ENCODE assay signal across 23 mouse cellular contexts in genomic region chr13:45743848-45744247, GRCm38 (mm10).
DNase-seq lines count a peak whose midpoint lies in the region; ATAC-seq and TF ChIP-seq lines count a peak whose summit lies in the region.
"Had no signal": no experiment of that assay in that cellular context is flagged by ENCODE, and none has a peak within 500 bp of the region (broad histone marks: within the 10 kb centered on the region; RNA-seq: fewer than 3 reads in every experiment).

No protein-coding gene starts in this region.

- 64% methylated on average over 7 of the region's 7 CpGs for WGBS in forebrain, embryonic 14.5 days
- WGBS in forebrain, embryonic 13.5 days: 68% methylated on average over 7 of the region's 7 CpGs
- WGBS in hindbrain, embryonic 12.5 days: 35% methylated on average over 7 of the region's 7 CpGs
- WGBS in hindbrain, postnatal 0 days: 47% methylated on average over 7 of the region's 7 CpGs
- WGBS in midbrain, embryonic 12.5 days: 57% methylated on average over 7 of the region's 7 CpGs

- no peak overlapping the region for H3K9ac ChIP-seq in forebrain, embryonic 14.5 days (ENCODE audit: low read length)
- no peak overlapping the region for H3K9ac ChIP-seq in forebrain, embryonic 13.5 days
- no peak overlapping the region for H3K9ac ChIP-seq in hindbrain, embryonic 12.5 days
- no peak overlapping the region for H3K9ac ChIP-seq in hindbrain, postnatal 0 days (replicated peaks; ENCODE audit: low read length)
- no peak overlapping the region for H3K9ac ChIP-seq in midbrain, embryonic 12.5 days (replicated peaks)
- H3K9ac ChIP-seq: limb, embryonic 15.5 days; liver, embryonic 14.5 days; lung, embryonic 15.5 days had no signal

- no peaks in the 10 kb centered on the region for H3K27me3 ChIP-seq in forebrain, embryonic 14.5 days (replicated peaks; ENCODE audit: control insufficient read depth, insufficient read depth, low read length)
- H3K27me3 ChIP-seq in forebrain, embryonic 13.5 days: no peaks in the 10 kb centered on the region
- H3K27me3 ChIP-seq in hindbrain, embryonic 12.5 days: no peaks in the 10 kb centered on the region
- no peaks in the 10 kb centered on the region for H3K27me3 ChIP-seq in hindbrain, postnatal 0 days (ENCODE audit: insufficient read depth, low read length)
- H3K27me3 ChIP-seq in midbrain, embryonic 12.5 days: no peaks in the 10 kb centered on the region
- H3K27me3 ChIP-seq: limb, embryonic 15.5 days; lung, embryonic 15.5 days had no signal

- no peaks in the 10 kb centered on the region for H3K36me3 ChIP-seq in forebrain, embryonic 14.5 days (ENCODE audit: control insufficient read depth, insufficient read depth, low read length)
- H3K36me3 ChIP-seq in forebrain, embryonic 13.5 days (ENCODE audit: poor library complexity, severe bottlenecking): no peaks in the 10 kb centered on the region
- no peaks in the 10 kb centered on the region for H3K36me3 ChIP-seq in hindbrain, embryonic 12.5 days
- H3K36me3 ChIP-seq in hindbrain, postnatal 0 days (ENCODE audit: insufficient read depth, low read length): no peaks in the 10 kb centered on the region
- H3K36me3 ChIP-seq in midbrain, embryonic 12.5 days: no peaks in the 10 kb centered on the region
- H3K36me3 ChIP-seq: limb, embryonic 15.5 days; lung, embryonic 15.5 days had no signal

- no peak for TF ChIP-seq CTCF in hindbrain, postnatal 0 days (IDR thresholded peaks at IDR 0.05; ENCODE audit: low read depth)

- H3K4me2 ChIP-seq in forebrain, embryonic 14.5 days (ENCODE audit: low read length): no peak overlapping the region
- no peak overlapping the region for H3K4me2 ChIP-seq in forebrain, embryonic 13.5 days
- H3K4me2 ChIP-seq in hindbrain, embryonic 12.5 days (replicated peaks): no peak overlapping the region
- no peak overlapping the region for H3K4me2 ChIP-seq in hindbrain, postnatal 0 days (ENCODE audit: low read depth, low read length)
- H3K4me2 ChIP-seq in midbrain, embryonic 12.5 days (replicated peaks): no peak overlapping the region
- H3K4me2 ChIP-seq: limb, embryonic 15.5 days; lung, embryonic 15.5 days had no signal

- H3K4me1 ChIP-seq in forebrain, embryonic 14.5 days (ENCODE audit: control insufficient read depth, insufficient read depth, low read length): no peaks in the 10 kb centered on the region
- H3K4me1 ChIP-seq in forebrain, embryonic 13.5 days: peaks cover 7% of the 10 kb centered on the region; the same call in 1 of the 2 replicates
- H3K4me1 ChIP-seq in hindbrain, embryonic 12.5 days: peaks cover 15% of the 10 kb centered on the region; the same call in 1 of the 2 replicates
- H3K4me1 ChIP-seq in hindbrain, postnatal 0 days (ENCODE audit: insufficient read depth, low read length): no peaks in the 10 kb centered on the region
- peaks cover 11% of the 10 kb centered on the region; the same call in 1 of the 2 replicates for H3K4me1 ChIP-seq in midbrain, embryonic 12.5 days

- DNase-seq in forebrain, embryonic 14.5 days (ENCODE audit: low spot score): peak; percentile 34
- no peak for DNase-seq in hindbrain, postnatal 0 days (ENCODE audit: low spot score)
- DNase-seq in R1 (ENCODE audit: low read depth, low spot score) (peak; percentile 34), MN1 (ENCODE audit: low spot score) (no peak)
- DNase-seq: adrenal gland, postnatal 25 days; cerebellum, adult 11-12 months; cerebellum, postnatal 14 days; gastrocnemius, postnatal 25 days; heart, adult 2 months; kidney, adult 2 months; layer of hippocampus, adult 9-11 months; left cerebral cortex, postnatal 4 days; lung, postnatal 4 days; right cerebral cortex, postnatal 25 days; thymus, postnatal 36 days had no signal

- no peaks in the 10 kb centered on the region for H3K9me3 ChIP-seq in forebrain, embryonic 14.5 days (replicated peaks; ENCODE audit: control insufficient read depth, low read length)
- H3K9me3 ChIP-seq in forebrain, embryonic 13.5 days (replicated peaks): no peaks in the 10 kb centered on the region
- no peaks in the 10 kb centered on the region for H3K9me3 ChIP-seq in hindbrain, embryonic 12.5 days (replicated peaks)
- H3K9me3 ChIP-seq in hindbrain, postnatal 0 days (ENCODE audit: low read length): no peaks in the 10 kb centered on the region
- H3K9me3 ChIP-seq in midbrain, embryonic 12.5 days: no peaks in the 10 kb centered on the region
- H3K9me3 ChIP-seq: limb, embryonic 15.5 days; lung, embryonic 15.5 days had no signal

- ATAC-seq in forebrain, embryonic 14.5 days: no peak; the same call in 1 of the 2 replicates
- ATAC-seq in forebrain, embryonic 13.5 days: no peak
- ATAC-seq in hindbrain, embryonic 12.5 days (ENCODE audit: low FRiP score): peak; percentile 22; the same call in 1 of the 2 replicates
- no peak for ATAC-seq in hindbrain, postnatal 0 days
- 0 out of 2 replicates have a peak, but pooled peaks have one; percentile 23 for ATAC-seq in midbrain, embryonic 12.5 days (ENCODE audit: low FRiP score, low read depth)
- no peak for ATAC-seq in inflammation-experienced regulatory T-cells, adult 6 months

- H3K4me3 ChIP-seq in forebrain, embryonic 14.5 days (ENCODE audit: low read depth, low read length): no peak overlapping the region
- H3K4me3 ChIP-seq in forebrain, embryonic 13.5 days: no peak overlapping the region
- no peak overlapping the region for H3K4me3 ChIP-seq in hindbrain, embryonic 12.5 days
- H3K4me3 ChIP-seq in hindbrain, postnatal 0 days (ENCODE audit: low read length): no peak overlapping the region
- H3K4me3 ChIP-seq in midbrain, embryonic 12.5 days: no peak overlapping the region
- H3K4me3 ChIP-seq: heart, adult 2 months; limb, embryonic 15.5 days; lung, embryonic 15.5 days had no signal

- no peak overlapping the region for H3K27ac ChIP-seq in forebrain, embryonic 14.5 days (ENCODE audit: low read depth, low read length)
- no peak overlapping the region for H3K27ac ChIP-seq in forebrain, embryonic 13.5 days
- peak overlapping the region; percentile 12; the same call in 1 of the 2 replicates for H3K27ac ChIP-seq in hindbrain, embryonic 12.5 days
- no peak overlapping the region for H3K27ac ChIP-seq in hindbrain, postnatal 0 days
- peak overlapping the region; percentile 66; the same call in 1 of the 2 replicates for H3K27ac ChIP-seq in midbrain, embryonic 12.5 days (replicated peaks)
- H3K27ac ChIP-seq: heart, adult 2 months; kidney, postnatal 0 days; limb, embryonic 15.5 days; liver, embryonic 14.5 days; lung, embryonic 15.5 days had no signal

Comparison
In these comparisons a context has a peak if more than half of its experiments do, and no peak if none do; other contexts are left out.
1. ATAC-seq: peak in hindbrain, embryonic 12.5 days (single experiment) and midbrain, embryonic 12.5 days (single experiment); none in forebrain, embryonic 14.5 days (single experiment), forebrain, embryonic 13.5 days (single experiment), hindbrain, postnatal 0 days (single experiment) and inflammation-experienced regulatory T-cells, adult 6 months (single experiment).
2. H3K27ac ChIP-seq: peak in hindbrain, embryonic 12.5 days (single experiment) and midbrain, embryonic 12.5 days (single experiment); none in forebrain, embryonic 14.5 days (single experiment), forebrain, embryonic 13.5 days (single experiment) and hindbrain, postnatal 0 days (single experiment).
3. DNase-seq: peak in forebrain, embryonic 14.5 days (single experiment) and R1 (single experiment); none in hindbrain, postnatal 0 days (single experiment) and MN1 (single experiment).